Mouse (Mus musculus) lung, adult 2 months (tissue): Measurements from ENCODE around the gene Saxo1. TPM values are rescaled to one million over a fixed set of nuclear protein-coding genes. Genes with fewer than 3 reads are reported as not detected.

Source experiments
- DNase-seq: peaks from one replicate; pipeline ENCODE4 v3.0.0; 2022
- H3K4me1 ChIP-seq: fragments of 200-500 bp; 2 replicates; pipeline ENCODE4 v1.6.1; 2011; ENCODE audit warnings: low read length; ENCODE audit not compliant: control insufficient read depth, insufficient read depth
- H3K4me3 ChIP-seq: fragments of 200-500 bp; replicated peaks from 2 replicates; pipeline ENCODE3; 2011; ENCODE audit warnings: low read depth, mild to moderate bottlenecking, control low read depth, low read length; ENCODE audit errors: extremely low read depth
- CTCF ChIP-seq: fragments of 200-500 bp; IDR thresholded peaks from 2 replicates; pipeline ENCODE4 v1.5.1; 2011; ENCODE audit warnings: mild to moderate bottlenecking, low read length, control low read depth; ENCODE audit not compliant: insufficient read depth
- POLR2A ChIP-seq: fragments of 200-500 bp; IDR thresholded peaks from 2 replicates; pipeline ENCODE4 v1.6.1; 2011; ENCODE audit warnings: low read depth, mild to moderate bottlenecking, control low read depth, low read length, borderline replicate concordance; ENCODE audit errors: extremely low read depth
- WGBS: fragments of 180-500 bp; shearing (Covaris S2); methylation state at CpG from one replicate; pipeline ENCODE4 v1.1.7; 2018; 5-methylcytosine and 5-hydroxymethylcytosine counted together
- polyA plus RNA-seq: library from polyadenylated mRNA; depleted of rRNA; stranded (reverse); fragments of >200 nt; gene quantifications from 2 replicates; pipeline ENCODE4 v1.2.3, GENCODE M21; 2012

Saxo1 gene
- polyA plus RNA-seq, 1 experiment: not detected

DNA sequence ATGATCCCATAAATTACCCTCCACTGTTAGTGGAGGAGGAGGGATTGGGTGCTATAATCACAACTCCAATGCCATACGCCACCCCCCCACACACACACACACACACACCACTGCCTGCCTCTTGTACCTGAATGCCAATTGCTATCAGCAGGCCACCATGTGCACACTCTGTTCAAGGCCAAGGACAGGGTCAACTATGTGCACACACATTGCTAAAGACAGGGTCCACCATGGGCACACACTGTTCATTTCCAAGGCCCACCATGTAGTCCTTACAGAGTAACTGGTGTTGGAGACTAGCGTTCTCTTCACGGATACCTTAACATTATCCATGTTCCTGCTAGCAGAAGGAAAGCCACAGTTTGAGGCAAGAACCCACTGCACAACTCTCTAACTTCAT, 2.9 kb upstream of the Saxo1 start:
- Histone ChIP-seq H3K4me3 (no peak overlapping the region), H3K4me1 (no peaks in the 10 kb centered on the region)
- TF ChIP-seq CTCF: no peak
- TF ChIP-seq POLR2A: no peak
- WGBS: 98% methylated on average over 3 of the region's 3 CpGs
- no peak for DNase-seq

DNA sequence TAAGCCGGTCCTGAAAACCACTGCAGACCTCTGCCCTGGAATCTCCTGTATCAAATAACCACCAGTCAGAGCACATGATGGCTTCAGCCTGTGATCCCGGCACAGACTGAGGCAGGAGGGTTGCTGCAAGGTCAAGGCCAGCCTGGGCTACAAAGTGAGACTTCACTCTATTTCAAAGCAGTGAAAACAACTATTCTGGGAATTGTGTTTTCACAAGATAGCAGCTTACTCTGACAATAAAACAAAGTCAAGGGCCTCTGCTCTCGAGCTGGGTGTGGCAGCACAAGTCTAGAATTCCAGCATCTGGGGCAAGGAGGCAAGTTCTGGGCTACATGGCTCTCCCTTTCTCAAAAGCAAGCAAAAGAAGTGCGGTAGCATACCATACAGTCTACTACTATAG, 878 bp upstream of the Saxo1 start:
- Histone ChIP-seq H3K4me3 (no peak overlapping the region), H3K4me1 (no peaks in the 10 kb centered on the region)
- TF ChIP-seq POLR2A (no peak), CTCF (no peak)
- DNase-seq: no peak
- 59% methylated on average over 4 of the region's 4 CpGs for WGBS

DNA sequence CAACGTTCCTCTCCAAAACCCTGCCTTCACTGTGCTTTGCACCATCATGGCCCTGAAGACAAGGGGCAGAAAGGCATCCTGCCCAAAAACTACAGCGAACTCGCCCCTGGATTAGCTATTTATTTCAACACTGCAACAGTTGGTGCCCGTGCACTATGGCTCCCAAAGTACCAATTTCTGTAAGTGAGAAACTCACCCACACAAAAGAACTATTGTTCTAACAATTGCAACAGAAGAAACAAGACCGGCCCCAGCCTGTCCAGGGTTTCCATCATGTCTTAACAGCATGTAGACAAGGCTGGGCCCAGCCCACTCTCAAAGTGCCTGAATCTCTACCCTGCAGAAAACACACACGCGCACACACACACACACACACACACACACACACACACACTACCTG, 757 bp downstream of the Saxo1 start:
- no peak for DNase-seq
- 74% methylated on average over 7 of the region's 7 CpGs for WGBS
- Histone ChIP-seq H3K4me3 (no peak overlapping the region), H3K4me1 (no peaks in the 10 kb centered on the region)
- TF ChIP-seq CTCF (no peak), POLR2A (no peak)

DNA sequence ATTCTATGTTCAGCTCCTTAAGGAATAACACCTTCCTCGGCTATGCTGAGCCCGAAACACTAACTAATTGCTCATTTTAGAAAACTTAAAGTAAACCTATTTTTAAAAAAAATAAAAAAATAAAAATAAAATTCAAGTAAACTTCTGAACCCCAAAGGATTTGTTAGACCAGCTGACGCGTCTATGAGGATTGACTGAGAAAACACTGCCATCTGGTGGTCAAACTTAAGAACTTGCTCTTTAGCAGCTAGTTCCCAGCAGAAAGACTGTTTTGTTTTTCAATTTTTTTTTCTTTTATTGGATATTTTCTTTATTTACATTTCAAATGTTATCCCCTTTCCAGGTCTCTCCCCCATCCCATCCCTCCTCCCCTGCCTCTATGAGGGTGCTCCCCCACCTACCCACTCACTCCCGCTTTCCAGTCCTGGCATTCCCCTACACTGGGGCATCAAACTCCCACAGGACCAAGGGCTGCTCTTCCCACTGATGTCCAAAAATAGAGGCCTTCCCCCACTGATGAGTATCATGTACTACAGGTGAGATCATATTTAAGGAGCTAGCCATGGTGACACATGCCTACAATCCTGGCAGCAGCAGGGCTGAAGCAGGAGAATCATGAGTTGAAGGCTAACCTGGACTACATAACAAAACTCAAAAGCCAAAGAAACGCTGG, 3.0 kb downstream of the Saxo1 start:
- 20% methylated on average over 6 of the region's 6 CpGs for WGBS
- TF ChIP-seq CTCF: peak; percentile 47; the same call in 1 of the 2 replicates
- no peak for TF ChIP-seq POLR2A
- no peak overlapping the region for H3K4me3 ChIP-seq
- no peak for DNase-seq
- H3K4me1 ChIP-seq: no peaks in the 10 kb centered on the region

DNA sequence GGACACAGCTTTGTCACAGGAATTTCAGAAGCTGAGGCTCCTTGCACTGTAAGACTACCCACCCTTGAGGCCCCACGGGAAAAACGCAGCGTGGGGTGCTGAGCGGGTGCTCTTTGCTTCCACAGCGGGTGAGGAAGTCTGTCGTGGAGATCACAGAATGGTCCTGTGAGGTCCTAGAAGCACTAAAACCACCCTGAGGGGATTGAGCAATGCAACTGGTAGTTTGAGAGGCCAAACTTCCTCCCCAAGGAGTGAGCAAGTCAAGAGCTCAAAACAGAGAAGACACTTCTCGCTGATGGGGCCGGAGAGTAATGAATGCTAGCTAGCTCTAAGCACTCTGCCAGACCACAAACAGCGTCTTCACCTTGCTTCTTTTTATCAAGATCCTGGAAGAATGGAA, 9.8 kb downstream of the Saxo1 start:
- TF ChIP-seq POLR2A: no peak
- no peak for TF ChIP-seq CTCF
- 54% methylated on average over 9 of the region's 9 CpGs for WGBS
- H3K4me3 ChIP-seq: no peak overlapping the region
- H3K4me1 ChIP-seq: no peaks in the 10 kb centered on the region
- DNase-seq: peak; percentile 9

DNA sequence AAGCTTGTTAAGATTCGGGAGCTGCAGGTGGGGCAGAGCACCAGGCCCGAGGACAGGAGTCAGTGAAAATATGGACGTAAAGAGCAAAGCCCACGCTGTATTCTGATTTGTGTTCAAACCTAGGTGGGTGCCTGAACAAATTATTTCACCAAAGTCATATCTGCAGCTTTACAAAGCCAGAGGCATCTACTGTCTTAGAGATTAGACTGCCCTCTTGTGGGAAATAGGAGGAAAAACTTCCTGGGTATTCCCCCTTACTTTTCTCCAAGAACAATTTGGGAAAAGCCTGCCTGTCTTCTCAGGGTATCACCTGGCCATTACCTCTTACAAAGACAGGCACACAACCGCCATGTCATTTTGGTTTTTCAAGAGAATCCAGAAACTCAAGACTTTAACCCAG, 12.5 kb downstream of the Saxo1 start:
- DNase-seq: peak; percentile 4
- H3K4me3 ChIP-seq: no peak overlapping the region
- 56% methylated on average over 5 of the region's 5 CpGs for WGBS
- no peaks in the 10 kb centered on the region for H3K4me1 ChIP-seq
- TF ChIP-seq POLR2A: no peak
- TF ChIP-seq CTCF: no peak

DNA sequence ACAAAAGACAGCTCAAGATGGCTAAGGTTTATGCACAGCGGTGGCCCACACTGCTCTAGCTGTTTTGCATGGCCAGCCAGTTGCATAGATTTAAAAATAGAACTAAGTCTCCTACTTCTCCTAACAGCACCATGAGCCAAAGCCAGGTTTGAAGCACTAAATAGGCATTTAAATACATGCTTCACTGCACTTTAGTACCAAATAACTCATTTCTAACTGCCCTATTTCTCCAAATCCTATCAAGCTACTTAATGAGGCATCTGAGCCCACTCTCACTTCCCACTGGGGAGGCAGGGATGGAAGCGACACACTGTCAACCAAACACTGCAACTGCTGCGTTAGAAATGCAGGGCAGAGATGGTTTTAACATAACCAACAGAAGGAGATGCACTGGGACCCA, 14.1 kb downstream of the Saxo1 start:
- no peak for TF ChIP-seq POLR2A
- TF ChIP-seq CTCF: no peak
- no peak overlapping the region for H3K4me3 ChIP-seq
- 72% methylated on average over 3 of the region's 3 CpGs for WGBS
- no peaks in the 10 kb centered on the region for H3K4me1 ChIP-seq
- DNase-seq: no peak

DNA sequence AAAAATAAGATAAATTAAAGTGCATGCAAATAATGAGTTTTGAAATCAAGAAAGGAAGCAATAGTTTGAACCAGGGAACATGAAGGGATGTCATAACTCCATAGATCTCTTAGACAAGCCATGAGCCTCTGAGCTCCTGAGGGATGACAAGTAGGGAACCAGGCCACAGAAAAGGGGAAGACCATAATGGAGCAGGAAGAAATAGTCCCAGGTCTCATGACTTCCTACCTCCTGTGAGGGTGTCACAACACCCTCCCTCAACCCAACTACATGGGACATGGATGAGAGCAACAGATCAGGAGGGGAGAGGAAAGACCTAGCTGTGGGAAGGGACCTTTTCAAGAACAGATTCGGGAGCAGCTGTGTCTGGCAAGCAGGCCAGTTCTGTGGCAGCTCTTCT, 16.6 kb downstream of the Saxo1 start:
- Histone ChIP-seq H3K4me3 (no peak overlapping the region), H3K4me1 (no peaks in the 10 kb centered on the region)
- WGBS: 88% methylated on average over 1 of the region's 1 CpGs
- DNase-seq: no peak
- TF ChIP-seq POLR2A (no peak), CTCF (no peak)

DNA sequence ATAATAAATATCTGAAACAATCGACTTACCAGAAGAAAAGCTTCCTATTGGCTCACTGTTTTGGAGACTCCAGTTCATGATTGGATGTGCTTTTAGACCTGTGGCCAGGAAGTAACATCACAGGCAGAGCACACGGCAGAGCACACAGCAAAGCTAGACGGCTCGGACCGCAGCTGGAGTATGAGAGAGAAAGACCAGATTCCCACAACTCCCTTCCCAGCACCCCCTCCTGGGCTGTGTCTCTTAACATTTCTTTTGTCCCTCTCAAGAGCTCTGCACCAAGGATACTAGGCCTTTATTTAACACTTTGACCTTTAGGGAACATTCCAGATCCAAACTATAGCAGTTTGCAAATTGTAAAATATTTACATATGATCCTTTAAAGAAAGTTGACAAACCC, 19.2 kb downstream of the Saxo1 start:
- 88% methylated on average over 5 of the region's 5 CpGs for WGBS
- TF ChIP-seq POLR2A (no peak), CTCF (no peak)

DNA sequence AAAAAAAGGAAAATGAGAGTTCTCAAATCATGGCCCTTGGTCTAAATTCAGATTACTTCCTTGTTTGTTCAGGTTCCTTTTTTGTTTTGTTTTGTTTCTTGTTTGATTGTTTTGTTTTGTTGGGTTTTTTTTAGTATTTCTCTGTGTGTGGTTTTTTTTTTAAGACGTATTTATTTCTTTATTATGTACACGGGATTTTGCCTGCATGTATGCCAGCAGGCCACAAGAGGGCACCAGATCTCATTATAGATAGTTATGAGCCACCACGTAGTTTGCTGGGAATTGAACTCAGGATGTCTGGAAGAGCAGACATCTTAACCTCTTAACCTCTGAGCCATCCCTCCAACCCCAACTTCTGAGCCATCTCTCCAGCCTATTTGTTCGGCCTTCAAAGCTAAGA, 20.2 kb downstream of the Saxo1 start:
- peak; percentile 40; the same call in 1 of the 2 replicates for TF ChIP-seq CTCF
- no peak for TF ChIP-seq POLR2A
- H3K4me1 ChIP-seq: no peaks in the 10 kb centered on the region
- H3K4me3 ChIP-seq: no peak overlapping the region
- DNase-seq: peak; percentile 39
- WGBS: 31% methylated on average over 4 of the region's 4 CpGs

More for the DNA sequence above, 19.2 kb downstream of the Saxo1 start:
- Histone ChIP-seq H3K4me1 (no peaks in the 10 kb centered on the region), H3K4me3 (no peak overlapping the region)
- no peak for DNase-seq
